Mouse (Mus musculus): ENCODE results near the gene Asf1a. TPM values are rescaled to one million over a fixed set of nuclear protein-coding genes. Genes with fewer than 3 reads are reported as not detected.
"Not testable (repeated sequence)": the region's sequence is repeated elsewhere in the genome, so short reads cannot be mapped to it uniquely, and the experiment has no call there.

The Asf1a gene
- total RNA-seq (2015; ENCODE audit: low replicate concordance) (31.1 and 50.2 TPM in 2 replicates), total RNA-seq (2017; ENCODE audit: low replicate concordance) (21.5 and 33.2 TPM in 2 replicates)

GRCm38 (mm10) chr10:53596677-53597120, at the start of gene Asf1a:
Gene Asf1a (plus strand): TSS chr10:53596757.
- ATAC-seq (replicated peaks; ENCODE audit: low FRiP score, poor library complexity, severe bottlenecking), result peak; percentile 91

- no peak for ATAC-seq (replicated peaks; ENCODE audit: low FRiP score, poor library complexity, severe bottlenecking)
Measured at GRCm38 (mm10) chr10:53562001-53562400, 34.6 kb upstream of the Asf1a start.

DNA sequence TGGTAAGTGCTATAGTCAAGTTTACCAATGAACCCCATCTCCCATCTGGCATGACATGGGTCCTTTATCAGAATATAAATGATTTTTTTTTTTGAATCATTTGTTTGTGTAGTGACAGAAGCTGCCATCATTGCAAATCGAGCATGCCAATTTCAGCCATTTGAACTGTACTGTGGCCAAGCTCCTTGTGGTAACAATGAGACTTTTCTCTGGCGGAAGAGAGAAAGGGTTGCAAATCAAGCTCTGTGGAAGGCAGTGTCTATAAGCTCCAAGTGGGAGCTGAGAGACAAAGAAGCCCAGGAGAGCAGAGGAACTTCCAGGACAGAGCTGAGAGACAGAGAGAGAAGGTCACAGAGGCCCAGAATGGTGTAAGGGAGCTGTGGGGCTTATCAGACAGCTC, 31.0 kb upstream of the Asf1a start:
- no peak for ATAC-seq (replicated peaks; ENCODE audit: low FRiP score, poor library complexity, severe bottlenecking)

GRCm38 (mm10) chr10:53568531-53568930, 28.0 kb upstream of the Asf1a start:
- no peak for ATAC-seq (replicated peaks; ENCODE audit: low FRiP score, poor library complexity, severe bottlenecking)

GRCm38 (mm10) chr10:53580137-53580536, 16.4 kb upstream of the Asf1a start:
- no peak for ATAC-seq (replicated peaks; ENCODE audit: low FRiP score, poor library complexity, severe bottlenecking)

DNA sequence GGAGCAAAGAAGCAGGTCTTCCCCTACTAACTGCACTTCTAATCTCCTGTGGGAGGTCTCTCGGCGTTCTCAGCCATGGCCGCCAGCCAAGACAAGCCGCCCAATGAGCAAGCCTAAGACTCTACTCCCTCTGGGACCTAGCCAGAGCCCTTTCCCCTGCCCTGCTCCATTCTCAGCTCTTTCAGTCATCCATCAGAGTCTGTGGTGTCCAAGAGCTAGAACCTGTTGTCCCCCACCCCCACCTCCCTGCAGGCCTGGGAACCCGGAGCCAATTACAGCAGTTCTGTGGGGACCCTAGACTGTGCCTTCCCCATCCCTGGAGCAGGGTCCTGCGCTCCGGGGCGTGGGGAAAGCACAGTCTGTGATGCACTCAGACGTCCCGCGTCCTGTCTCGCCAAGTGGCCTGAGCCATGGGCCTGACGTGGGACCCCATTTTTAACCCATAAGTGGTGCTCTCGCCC, 15.9 kb upstream of the Asf1a start:
- peak; percentile 69 for ATAC-seq (replicated peaks; ENCODE audit: low FRiP score, poor library complexity, severe bottlenecking)

- no peak for ATAC-seq (replicated peaks; ENCODE audit: low FRiP score, poor library complexity, severe bottlenecking)
Measured at GRCm38 (mm10) chr10:53581087-53581486, 15.5 kb upstream of the Asf1a start.

- no peak for ATAC-seq (replicated peaks; ENCODE audit: low FRiP score, poor library complexity, severe bottlenecking)
Measured at GRCm38 (mm10) chr10:53585777-53586176, 10.8 kb upstream of the Asf1a start.

- no peak; the same call in 1 of the 2 replicates for ATAC-seq (replicated peaks; ENCODE audit: low FRiP score, poor library complexity, severe bottlenecking)
Measured at GRCm38 (mm10) chr10:53595744-53596676, 547 bp upstream of the Asf1a start.

- ATAC-seq (replicated peaks; ENCODE audit: low FRiP score, poor library complexity, severe bottlenecking), result peak; percentile 38; the same call in 1 of the 2 replicates
Measured at GRCm38 (mm10) chr10:53597121-53597881, 744 bp downstream of the Asf1a start.

GRCm38 (mm10) chr10:53598821-53599220, 2.3 kb downstream of the Asf1a start:
- peak; percentile 74 for ATAC-seq (replicated peaks; ENCODE audit: low FRiP score, poor library complexity, severe bottlenecking)

DNA sequence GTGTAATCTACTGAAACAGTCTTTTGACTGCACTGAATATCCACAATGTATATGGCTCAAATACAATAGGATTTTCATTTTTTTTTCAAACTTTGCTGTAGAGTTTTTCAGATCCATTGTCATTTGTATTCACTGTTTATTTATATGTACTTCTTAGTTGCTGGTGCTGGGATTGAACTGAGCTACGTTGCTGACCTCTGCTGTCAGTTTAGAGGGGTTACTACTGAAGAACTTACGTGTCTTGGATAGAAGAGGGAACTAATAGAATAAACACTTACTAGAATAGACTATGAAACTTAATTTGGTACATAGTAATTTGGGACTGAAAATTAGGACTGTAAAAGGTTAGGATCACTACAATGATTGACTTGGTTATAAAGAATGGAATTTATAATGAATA, 8.8 kb downstream of the Asf1a start:
- ATAC-seq (replicated peaks; ENCODE audit: low FRiP score, poor library complexity, severe bottlenecking), result no peak

DNA sequence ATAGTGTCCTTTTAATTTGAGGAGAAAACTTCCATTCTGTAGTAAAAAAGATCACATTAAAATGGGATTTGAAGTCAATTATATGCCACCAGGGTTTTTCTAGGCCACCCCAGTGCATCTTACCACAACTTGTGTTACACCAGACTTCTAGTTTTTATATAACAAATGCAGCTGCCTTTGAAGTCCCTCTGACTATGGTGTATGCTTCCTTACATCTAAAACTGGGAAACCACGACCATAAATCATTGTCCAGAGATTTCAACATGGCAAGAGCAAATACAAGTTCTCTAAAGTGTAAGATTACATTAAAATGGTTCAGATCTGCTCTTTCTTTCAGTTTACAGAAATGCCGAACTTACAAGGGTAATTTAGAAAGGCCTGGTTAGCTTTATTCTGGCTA, 11.7 kb downstream of the Asf1a start:
- ATAC-seq (replicated peaks; ENCODE audit: low FRiP score, poor library complexity, severe bottlenecking), result no peak

DNA sequence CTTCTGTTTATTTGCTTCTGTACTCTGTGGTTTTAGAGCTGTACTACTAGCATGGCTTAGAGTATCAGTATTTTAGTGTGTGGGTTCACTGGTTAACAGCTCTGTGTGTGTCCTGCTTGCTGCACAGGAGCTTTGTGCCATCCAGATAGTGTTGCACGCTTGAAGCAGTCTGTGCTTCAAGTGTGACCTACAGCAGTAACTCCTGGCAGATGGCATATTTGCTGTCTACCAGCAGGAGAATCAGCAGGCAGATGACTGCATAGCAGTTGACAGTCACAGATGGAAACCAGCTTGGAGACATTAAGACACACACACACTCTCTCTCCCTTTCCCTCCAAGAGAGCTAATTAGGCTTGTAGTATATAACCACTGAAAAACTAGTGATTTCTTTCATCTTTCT, 15.6 kb downstream of the Asf1a start:
- no peak for ATAC-seq (replicated peaks; ENCODE audit: low FRiP score, poor library complexity, severe bottlenecking)

DNA sequence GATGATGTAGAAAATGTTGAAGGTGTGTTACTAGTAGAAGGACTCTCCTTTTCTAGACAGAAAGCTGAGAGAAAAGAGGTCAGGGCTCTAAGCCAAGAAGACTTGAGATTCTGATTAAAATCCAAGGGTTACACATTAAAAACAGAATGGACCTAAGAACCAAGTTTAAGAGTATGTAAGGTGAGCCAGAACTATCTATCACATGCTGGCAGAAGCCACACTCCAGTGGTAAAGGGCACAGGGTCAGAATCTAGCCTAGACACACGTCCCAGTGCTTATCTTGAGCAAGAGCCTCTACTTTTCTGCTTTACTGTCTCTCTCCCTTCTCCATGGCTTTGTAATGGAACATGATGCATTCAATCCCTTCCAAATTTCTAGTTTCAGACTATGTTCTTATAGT, 17.4 kb downstream of the Asf1a start:
- ATAC-seq (replicated peaks; ENCODE audit: low FRiP score, poor library complexity, severe bottlenecking), result no peak

- ATAC-seq (replicated peaks; ENCODE audit: low FRiP score, poor library complexity, severe bottlenecking), result no peak
Measured at GRCm38 (mm10) chr10:53615850-53616616, 19.5 kb downstream of the Asf1a start.

GRCm38 (mm10) chr10:53629247-53629917, 32.8 kb downstream of the Asf1a start:
- peak; percentile 85 for ATAC-seq (replicated peaks; ENCODE audit: low FRiP score, poor library complexity, severe bottlenecking)

DNA sequence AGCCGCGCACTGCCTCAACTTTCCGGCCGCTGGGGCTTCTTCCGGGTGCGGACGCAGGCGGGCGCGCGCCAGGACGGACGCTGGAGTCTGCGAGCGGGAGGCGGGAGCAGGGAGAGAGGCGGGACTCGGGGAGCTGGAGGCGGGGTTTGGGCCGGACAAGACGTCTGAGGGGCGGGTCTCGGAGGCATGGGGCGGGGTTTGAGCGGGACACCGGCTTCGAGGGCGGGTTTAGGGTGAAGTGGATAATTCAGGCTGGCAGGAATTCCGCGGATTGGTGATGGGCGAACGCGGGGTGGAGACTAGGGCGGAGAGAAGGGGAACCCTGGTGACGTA, 33.3 kb downstream of the Asf1a start:
- ATAC-seq (replicated peaks; ENCODE audit: low FRiP score, poor library complexity, severe bottlenecking), result peak; percentile 98

DNA sequence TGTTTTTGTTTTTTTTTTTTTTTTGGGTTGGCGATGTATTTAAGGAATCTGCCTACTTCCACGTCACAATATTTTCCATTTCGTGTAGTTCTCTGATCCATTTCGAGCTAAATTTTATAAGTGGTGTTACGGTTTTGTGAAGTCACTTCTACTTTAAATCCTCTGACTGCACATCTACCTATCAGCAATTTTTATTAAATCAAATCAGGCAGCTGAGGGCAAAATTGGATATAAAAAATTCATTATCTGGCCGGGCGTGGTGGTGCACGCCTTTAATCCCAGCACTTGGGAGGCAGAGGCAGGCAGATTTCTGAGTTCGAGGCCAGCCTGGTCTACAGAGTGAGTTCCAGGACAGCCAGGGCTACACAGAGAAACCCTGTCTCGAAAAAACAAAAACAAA, 33.8 kb downstream of the Asf1a start, which contains the start of gene Mcm9:
Mcm9 (minus strand) TSS at position 101 of the 400 bp plus-strand sequence.
- ATAC-seq (replicated peaks; ENCODE audit: low FRiP score, poor library complexity, severe bottlenecking), result not testable (repeated sequence)
